Mouse (Mus musculus): Measurements from ENCODE around the gene Tsc22d4.
"Not testable (repeated sequence)": the region's sequence is repeated elsewhere in the genome, so short reads cannot be mapped to it uniquely, and the experiment has no call there.

Tsc22d4 gene

GRCm38 (mm10) chr5:137741023-137741931 lies 4.3 kb upstream of the Tsc22d4 start, which contains the start of gene Nyap1:
Gene Nyap1 (minus strand): TSS chr5:137741607.
- DNase-seq (ENCODE audit: low spot score in 2 of 2): peak; percentile 74 to 78

- DNase-seq (ENCODE audit: low spot score in 2 of 2): no peak
These were observed 3.5 kb upstream of the Tsc22d4 start for GRCm38 (mm10) chr5:137742048-137742447.

GRCm38 (mm10) chr5:137742836-137743235 lies 2.7 kb upstream of the Tsc22d4 start:
- no peak for DNase-seq (ENCODE audit: low spot score in 2 of 2)

GRCm38 (mm10) chr5:137744197-137744596 lies 1.3 kb upstream of the Tsc22d4 start:
- DNase-seq (ENCODE audit: low spot score in 2 of 2): no peak

- no peak for DNase-seq (ENCODE audit: low spot score in 2 of 2)
These were observed 836 bp downstream of the Tsc22d4 start for GRCm38 (mm10) chr5:137746282-137746850.

- no peak for DNase-seq (ENCODE audit: low spot score in 2 of 2)
These were observed 1.4 kb downstream of the Tsc22d4 start for GRCm38 (mm10) chr5:137746851-137747325.

- no peak for DNase-seq (ENCODE audit: low spot score in 2 of 2)
These were observed 1.9 kb downstream of the Tsc22d4 start for GRCm38 (mm10) chr5:137747326-137747961.

GRCm38 (mm10) chr5:137748130-137748770 lies 2.7 kb downstream of the Tsc22d4 start:
- DNase-seq (ENCODE audit: low spot score in 2 of 2): no peak

GRCm38 (mm10) chr5:137749196-137749836 lies 3.8 kb downstream of the Tsc22d4 start:
- no peak for DNase-seq (ENCODE audit: low spot score in 2 of 2)

GRCm38 (mm10) chr5:137750212-137750611 lies 4.7 kb downstream of the Tsc22d4 start:
- DNase-seq (ENCODE audit: low spot score in 2 of 2): not testable (repeated sequence)

GRCm38 (mm10) chr5:137751221-137751887 lies 5.8 kb downstream of the Tsc22d4 start:
- no peak for DNase-seq (ENCODE audit: low spot score in 2 of 2)

- DNase-seq (ENCODE audit: low spot score in 2 of 2): no peak
These were observed 6.5 kb downstream of the Tsc22d4 start for GRCm38 (mm10) chr5:137751988-137752387.

- DNase-seq (ENCODE audit: low spot score in 2 of 2): no peak
These were observed 7.7 kb downstream of the Tsc22d4 start for GRCm38 (mm10) chr5:137753111-137753832.

GRCm38 (mm10) chr5:137755425-137755824 lies 9.9 kb downstream of the Tsc22d4 start:
- DNase-seq (ENCODE audit: low spot score in 2 of 2): no peak

GRCm38 (mm10) chr5:137756106-137756505 lies 10.6 kb downstream of the Tsc22d4 start:
- no peak for DNase-seq (ENCODE audit: low spot score in 2 of 2)

- DNase-seq (ENCODE audit: low spot score in 2 of 2): peak; percentile 79 to 86
These were observed 11.5 kb downstream of the Tsc22d4 start for GRCm38 (mm10) chr5:137756882-137757661.

GRCm38 (mm10) chr5:137757887-137758286 lies 12.4 kb downstream of the Tsc22d4 start:
- peak; percentile 72 to 86 for DNase-seq (ENCODE audit: low spot score in 2 of 2)

- no peak for DNase-seq (ENCODE audit: low spot score in 2 of 2)
These were observed 13.5 kb downstream of the Tsc22d4 start for GRCm38 (mm10) chr5:137758921-137759534.

- DNase-seq (ENCODE audit: low spot score in 2 of 2): peak; percentile 76 to 87
These were observed 14.5 kb downstream of the Tsc22d4 start for GRCm38 (mm10) chr5:137759971-137760412.

Measured in frontal cortex, postnatal 14 days (tissue).